Mouse (Mus musculus) CH12.LX (cell line): ENCODE results near the gene Fermt3. TPM values are rescaled to one million over a fixed set of nuclear protein-coding genes. Genes with fewer than 3 reads are reported as not detected.

Source experiments
- DNase-seq: peaks from one replicate; pipeline ENCODE4 v3.0.0-alpha.2; 2013; ENCODE audit errors: extremely low read depth
- H3K27ac ChIP-seq: 2 replicates; pipeline ENCODE4 v1.5.1; 2012; ENCODE audit warnings: low read depth, mild to moderate bottlenecking, control low read depth, moderate library complexity; ENCODE audit not compliant: insufficient read depth
- H3K27me3 ChIP-seq: replicated peaks from 2 replicates; pipeline ENCODE3; 2012; ENCODE audit warnings: inconsistent platforms
- H3K36me3 ChIP-seq, 2 experiments: replicated peaks in 1 of 2; 2 replicates each; pipeline versions ENCODE3 to v1.6.1; 2012; ENCODE audit warnings: inconsistent platforms in 1 of 2, low read length in 1 of 2, mild to moderate bottlenecking in 1 of 2, mixed read lengths in 1 of 2, moderate library complexity in 1 of 2; ENCODE audit not compliant: control insufficient read depth in 1 of 2, insufficient read depth in 1 of 2
- H3K4me1 ChIP-seq, 2 experiments: 2 replicates each; pipeline ENCODE4 v1.6.1; 2012; ENCODE audit warnings: inconsistent platforms in 1 of 2, moderate library complexity in 1 of 2; ENCODE audit not compliant: insufficient read depth in 2 of 2, control insufficient read depth in 1 of 2
- H3K4me2 ChIP-seq: 2 replicates; pipeline ENCODE4 v1.6.1; 2012; ENCODE audit warnings: low read depth, mild to moderate bottlenecking, control low read depth; ENCODE audit not compliant: poor library complexity, insufficient read depth, severe bottlenecking
- H3K4me3 ChIP-seq, 3 experiments: fragments of 150-350 bp in 1 of 3; sonication (generic) in 1 of 3; replicated peaks in 1 of 3; 2 replicates each; pipeline versions ENCODE3 to v1.5.1; 2011 to 2012; ENCODE audit warnings: low read depth in 2 of 3, low read length in 2 of 3, mild to moderate bottlenecking in 2 of 3, moderate library complexity in 2 of 3, control low read depth in 1 of 3, improper control_type of control experiment in 1 of 3, inconsistent platforms in 1 of 3, mixed read lengths in 1 of 3; ENCODE audit not compliant: poor library complexity in 1 of 3
- H3K79me2 ChIP-seq: replicated peaks from 2 replicates; pipeline ENCODE4 v1.6.1; 2012; ENCODE audit warnings: mild to moderate bottlenecking, moderate library complexity; ENCODE audit not compliant: control insufficient read depth, poor library complexity, insufficient read depth, severe bottlenecking; ENCODE audit errors: extremely low read depth
- H3K9ac ChIP-seq: 2 replicates; pipeline ENCODE4 v1.6.1; 2012; ENCODE audit warnings: low read depth, mild to moderate bottlenecking, control low read depth, moderate library complexity; ENCODE audit not compliant: insufficient read depth
- H3K9me3 ChIP-seq: replicated peaks from 2 replicates; pipeline ENCODE3; 2012; ENCODE audit warnings: low read length, inconsistent platforms, mixed read lengths
- BHLHE40 ChIP-seq: IDR thresholded peaks from 2 replicates; pipeline ENCODE4 v1.6.1; 2011; ENCODE audit warnings: mild to moderate bottlenecking, low read depth, low read length, improper control_type of control experiment
- CHD2 ChIP-seq: IDR thresholded peaks from 2 replicates; pipeline ENCODE4 v1.6.1; 2011; ENCODE audit warnings: low read length, improper control_type of control experiment
- CTCF ChIP-seq, 2 experiments: IDR thresholded peaks in 1 of 2; conservative IDR thresholded peaks in 1 of 2; 2 replicates each; pipeline ENCODE4 v1.5.1; 2011 to 2012; ENCODE audit warnings: low read depth in 2 of 2, low read length in 2 of 2, improper control_type of control experiment in 1 of 2, inconsistent platforms in 1 of 2, mild to moderate bottlenecking in 1 of 2, moderate library complexity in 1 of 2
- E2F4 ChIP-seq: IDR thresholded peaks from 2 replicates; pipeline ENCODE4 v1.6.1; 2011; ENCODE audit warnings: low read depth, low read length, improper control_type of control experiment; ENCODE audit not compliant: insufficient replicate concordance
- ELF1 ChIP-seq: IDR thresholded peaks from 2 replicates; pipeline ENCODE4 v1.6.1; 2014; ENCODE audit warnings: low read depth, mild to moderate bottlenecking, inconsistent platforms, low read length, improper control_type of control experiment
- EP300 ChIP-seq: IDR thresholded peaks from 2 replicates; pipeline ENCODE4 v1.6.1; 2011; ENCODE audit warnings: low read length, improper control_type of control experiment
- ETS1 ChIP-seq: conservative IDR thresholded peaks from 2 replicates; pipeline ENCODE4 v1.6.1; 2012; ENCODE audit warnings: low read depth, mild to moderate bottlenecking, inconsistent platforms, low read length, improper control_type of control experiment, moderate library complexity
- GABPA ChIP-seq: IDR thresholded peaks from 2 replicates; pipeline ENCODE4 v1.6.1; 2012; ENCODE audit warnings: low read depth, low read length, improper control_type of control experiment, inconsistent platforms; ENCODE audit not compliant: insufficient replicate concordance
- HCFC1 ChIP-seq: IDR thresholded peaks from 2 replicates; pipeline ENCODE4 v1.6.1; 2012; ENCODE audit warnings: low read depth, mild to moderate bottlenecking, inconsistent platforms, low read length, improper control_type of control experiment
- JUND ChIP-seq: conservative IDR thresholded peaks from 2 replicates; pipeline ENCODE4 v1.6.1; 2011; ENCODE audit warnings: low read depth, low read length, improper control_type of control experiment
- MAFK ChIP-seq: IDR thresholded peaks from 2 replicates; pipeline ENCODE4 v1.6.1; 2011; ENCODE audit warnings: low read length, improper control_type of control experiment; ENCODE audit not compliant: insufficient replicate concordance
- MAX ChIP-seq: IDR thresholded peaks from 2 replicates; pipeline ENCODE4 v1.6.1; 2011; ENCODE audit warnings: low read length, improper control_type of control experiment
- MEF2A ChIP-seq: IDR thresholded peaks from 2 replicates; pipeline ENCODE4 v1.6.1; 2014; ENCODE audit warnings: low read depth, mild to moderate bottlenecking, inconsistent platforms, low read length, improper control_type of control experiment, borderline replicate concordance
- MXI1 ChIP-seq: IDR thresholded peaks from 2 replicates; pipeline ENCODE4 v1.6.1; 2011; ENCODE audit warnings: mild to moderate bottlenecking, low read depth, low read length, improper control_type of control experiment
- MYC ChIP-seq: IDR thresholded peaks from 2 replicates; pipeline ENCODE4 v1.6.1; 2011; ENCODE audit warnings: low read depth, mild to moderate bottlenecking, improper control_type of control experiment, low read length
- NELFE ChIP-seq: IDR thresholded peaks from 2 replicates; pipeline ENCODE4 v1.6.1; 2011; ENCODE audit warnings: low read depth, low read length, improper control_type of control experiment
- PAX5 ChIP-seq: IDR thresholded peaks from 2 replicates; pipeline ENCODE4 v1.6.1; 2012; ENCODE audit warnings: low read length, inconsistent platforms, mixed read lengths
- POLR2A ChIP-seq: IDR thresholded peaks from 2 replicates; pipeline ENCODE4 v1.6.1; 2011; ENCODE audit warnings: low read depth, mild to moderate bottlenecking, improper control_type of control experiment, low read length
- POLR2AphosphoS2 ChIP-seq: IDR thresholded peaks from 2 replicates; pipeline ENCODE4 v1.6.1; 2011; ENCODE audit warnings: low read depth, low read length, improper control_type of control experiment
- RAD21 ChIP-seq: IDR thresholded peaks from 2 replicates; pipeline ENCODE4 v1.6.1; 2011; ENCODE audit warnings: low read depth, mild to moderate bottlenecking, low read length, improper control_type of control experiment, moderate library complexity
- RCOR1 ChIP-seq: conservative IDR thresholded peaks from 2 replicates; pipeline ENCODE4 v1.6.1; 2012; ENCODE audit warnings: low read depth, mild to moderate bottlenecking, inconsistent platforms, low read length, improper control_type of control experiment
- TBP ChIP-seq: conservative IDR thresholded peaks from 2 replicates; pipeline ENCODE4 v1.6.1; 2011; ENCODE audit warnings: low read depth, low read length, improper control_type of control experiment
- TCF12 ChIP-seq: IDR thresholded peaks from 2 replicates; pipeline ENCODE4 v1.6.1; 2014; ENCODE audit warnings: low read depth, mild to moderate bottlenecking, inconsistent platforms, low read length, improper control_type of control experiment
- USF1 ChIP-seq: IDR thresholded peaks from 2 replicates; pipeline ENCODE4 v1.6.1; 2014; ENCODE audit warnings: low read depth, mild to moderate bottlenecking, inconsistent platforms, low read length, improper control_type of control experiment
- ZMIZ1 ChIP-seq: IDR thresholded peaks from 2 replicates; pipeline ENCODE4 v1.6.1; 2012; ENCODE audit warnings: low read depth, mild to moderate bottlenecking, inconsistent platforms, low read length, improper control_type of control experiment
- ZNF384 ChIP-seq: IDR thresholded peaks from 2 replicates; pipeline ENCODE4 v1.6.1; 2012; ENCODE audit warnings: low read depth, low read length, improper control_type of control experiment, inconsistent platforms
- dilution Hi-C: fragments of 300-500 bp; cut with MboI; formaldehyde crosslinking; loops from 2 replicates; pipeline ENCODE4 v1.14.3; 2020; ENCODE audit warnings: low sequenced_read_pairs; ENCODE audit not compliant: extremely low pct_unique_long_range_greater_than_20kb, extremely low pct_ligation_motif_present
- in situ Hi-C: fragments of 300-500 bp; cut with MboI; formaldehyde crosslinking; loops from 3 replicates; pipeline ENCODE4 v1.14.3; 2019; ENCODE audit warnings: low sequenced_read_pairs, low pct_ligation_motif_present, low pct_unique_long_range_greater_than_20kb, mixed read lengths
- polyA plus RNA-seq: library from polyadenylated mRNA; unstranded; fragments of >175 nt; gene quantifications from 2 replicates; pipeline ENCODE4 v1.2.1, GENCODE M21; 2012; ENCODE audit warnings: low read depth; ENCODE audit not compliant: insufficient read length
- total RNA-seq, 2 experiments: library from RNA; depleted of rRNA; stranded (reverse); fragments of 300-350 nt in 1 of 2; fragments of >200 nt in 1 of 2; gene quantifications; 2 replicates each; pipeline ENCODE4 v1.2.3; 2012 to 2014

The Fermt3 gene
- total and polyA plus RNA-seq, 3 experiments = 47.0 to 65.1 (median 57.4) TPM

- H3K4me2 ChIP-seq = no peak overlapping the region
- no peak for TF ChIP-seq MYC
- TF ChIP-seq PAX5 = no peak
- TF ChIP-seq TBP = no peak
- TF ChIP-seq RAD21 = no peak
- no peak for TF ChIP-seq USF1
- TF ChIP-seq EP300 = no peak
- no peak for TF ChIP-seq CHD2
- no peak for TF ChIP-seq BHLHE40
- TF ChIP-seq NELFE = no peak
- no peak for TF ChIP-seq MAX
- TF ChIP-seq POLR2AphosphoS2 = no peak
- no peak for TF ChIP-seq ZMIZ1
- no peak for TF ChIP-seq ZNF384
- no peak for TF ChIP-seq ELF1
- no peak for TF ChIP-seq GABPA
- no peak for TF ChIP-seq JUND
- H3K9me3 ChIP-seq = no peaks in the 10 kb centered on the region
- in situ Hi-C loops (no loop called here), dilution Hi-C loops (no loop called here)
- no peak overlapping the region for H3K27ac ChIP-seq
- DNase-seq = no peak
- H3K4me1 ChIP-seq = peaks cover 4 to 10% of the 10 kb centered on the region in 2 experiments; a peak in 3 of 4 replicates
- peaks cover 27 to 66% of the 10 kb centered on the region in 2 experiments for H3K36me3 ChIP-seq
- H3K4me3 ChIP-seq = no peak overlapping the region
- H3K27me3 ChIP-seq = no peaks in the 10 kb centered on the region
- no peak overlapping the region for H3K9ac ChIP-seq
- H3K79me2 ChIP-seq = no peaks in the 10 kb centered on the region
Measured at GRCm38 (mm10) chr19:7012426-7012825, 6.8 kb downstream of the Fermt3 start.

- no peak for DNase-seq
- in situ Hi-C loops (no loop called here), dilution Hi-C loops (no loop called here)
- Histone ChIP-seq H3K9ac (no peak overlapping the region), H3K79me2 (no peaks in the 10 kb centered on the region), H3K9me3 (no peaks in the 10 kb centered on the region), H3K4me2 (no peak overlapping the region), H3K4me3 (no peak overlapping the region), H3K27me3 (no peaks in the 10 kb centered on the region), H3K4me1 (no peaks in the 10 kb centered on the region), H3K27ac (no peak overlapping the region), H3K36me3 (peaks cover 24 to 66% of the 10 kb centered on the region in 2 experiments)
- TF ChIP-seq ETS1 = no peak
- no peak for TF ChIP-seq TCF12
- no peak for TF ChIP-seq NELFE
- no peak for TF ChIP-seq BHLHE40
- TF ChIP-seq MAFK = no peak
- TF ChIP-seq CHD2 = no peak
- TF ChIP-seq ZMIZ1 = no peak
- no peak for TF ChIP-seq POLR2A
- no peak for TF ChIP-seq HCFC1
- TF ChIP-seq E2F4 = no peak
- TF ChIP-seq RCOR1 = no peak
- no peak for TF ChIP-seq MXI1
- TF ChIP-seq ZNF384 = no peak
- no peak for TF ChIP-seq USF1
- TF ChIP-seq MEF2A = no peak
- no peak for TF ChIP-seq CTCF (conservative IDR thresholded peaks at IDR 0.05 in 1 of 2, IDR thresholded peaks at IDR 0.05 in 1 of 2; ENCODE audit: low read depth in 2 of 2, low read length in 2 of 2)
- no peak for TF ChIP-seq EP300
Measured at GRCm38 (mm10) chr19:7006892-7007593, 12.2 kb downstream of the Fermt3 start.
